Mouse (Mus musculus) erythroblast, embryonic 14.5 days (primary cell): Measurements from ENCODE around the gene Plau.

Experiments
- GATA1 ChIP-seq: IDR thresholded peaks from 2 replicates; pipeline ENCODE4 v1.6.1; 2012; ENCODE audit warnings: low read length, inconsistent platforms, mixed read lengths
- TAL1 ChIP-seq: IDR thresholded peaks from 3 replicates; pipeline ENCODE4 v1.6.1; 2012; ENCODE audit warnings: low read length, inconsistent platforms, mixed read lengths

DNA sequence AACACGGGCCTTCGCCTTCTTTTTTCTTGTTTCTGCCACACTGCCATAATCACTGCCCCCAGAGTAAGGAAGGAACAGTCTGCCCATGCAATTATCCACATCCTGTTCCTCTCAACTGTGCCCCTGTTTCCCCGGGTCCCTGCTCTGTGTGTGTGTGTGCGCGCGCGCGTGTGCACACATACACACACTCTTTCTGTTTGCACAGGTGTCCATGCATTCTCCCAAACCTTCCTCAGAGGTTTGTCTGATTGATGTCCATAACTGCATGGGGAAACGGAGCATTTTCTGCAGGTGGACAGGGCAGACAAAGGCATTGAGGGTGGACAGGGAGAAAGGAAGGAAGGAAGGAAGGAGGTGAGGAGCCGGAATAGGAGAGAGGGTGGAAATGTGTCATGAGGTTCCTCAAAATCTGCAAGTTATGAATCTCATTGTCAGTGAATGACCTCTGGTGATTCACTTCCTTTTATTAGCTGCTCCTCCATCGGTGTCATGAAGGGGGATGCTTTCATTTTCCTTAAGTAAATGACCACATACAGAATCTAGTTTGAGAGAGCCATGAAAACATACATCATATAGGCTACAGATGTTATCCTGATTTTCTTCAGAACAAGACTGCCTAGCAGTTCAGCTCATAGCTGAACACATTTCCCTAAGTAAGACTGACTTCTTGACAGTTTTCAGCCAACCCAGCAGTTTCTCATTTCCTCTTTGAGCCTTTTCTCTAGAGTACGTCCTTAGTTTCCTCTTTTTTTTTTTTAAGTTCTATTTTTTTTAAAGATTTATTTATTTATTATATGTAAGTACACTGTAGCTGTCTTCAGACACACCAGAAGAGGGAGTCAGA lies 6.7 kb upstream of the Plau start:
- TF ChIP-seq TAL1: no peak
- no peak for TF ChIP-seq GATA1
